Mouse (Mus musculus) embryonic facial prominence, embryonic 10.5 days (tissue): Measurements from ENCODE around the gene Stx8. TPM values are rescaled to one million over a fixed set of nuclear protein-coding genes. Genes with fewer than 3 reads are reported as not detected.
A peak's percentile ranks its signal among the peaks of the same experiment; 100 is the strongest.

Experiments used
- DNase-seq: peaks from one replicate; pipeline ENCODE4 v3.0.0-alpha.2; 2017; ENCODE audit warnings: low spot score
- H3K27ac ChIP-seq: fragments of 300-500 bp; sonication (generic); replicated peaks from 2 replicates; pipeline ENCODE4 v1.5.1; 2016; ENCODE audit warnings: mild to moderate bottlenecking
- H3K27me3 ChIP-seq: fragments of 300-500 bp; sonication (generic); replicated peaks from 2 replicates; pipeline ENCODE4 v1.6.1; 2016; ENCODE audit warnings: low read depth, mild to moderate bottlenecking; ENCODE audit not compliant: poor library complexity, severe bottlenecking
- H3K36me3 ChIP-seq: fragments of 300-500 bp; sonication (generic); replicated peaks from 2 replicates; pipeline ENCODE4 v1.6.1; 2016; ENCODE audit warnings: mild to moderate bottlenecking, moderate library complexity
- H3K4me1 ChIP-seq: fragments of 300-500 bp; sonication (generic); 2 replicates; pipeline ENCODE4 v1.6.1; 2016
- H3K4me3 ChIP-seq: fragments of 300-500 bp; sonication (generic); 2 replicates; pipeline ENCODE4 v1.5.1; 2016; ENCODE audit warnings: mild to moderate bottlenecking, moderate library complexity
- H3K9me3 ChIP-seq: fragments of 300-500 bp; sonication (generic); 2 replicates; pipeline ENCODE4 v1.6.1; 2016; ENCODE audit warnings: mild to moderate bottlenecking
- WGBS: fragments of 180-500 bp; shearing (Covaris S2); methylation state at CpG from one replicate; pipeline ENCODE4 v1.1.7; 2016; 5-methylcytosine and 5-hydroxymethylcytosine counted together
- polyA plus RNA-seq: library from polyadenylated mRNA; unstranded; fragments of >200 nt; fragmentation: Nextera tagmentation; extraction: Ambion mirVana; gene quantifications from 2 replicates; pipeline ENCODE4 v1.2.1, GENCODE M21; 2016

The Stx8 gene
- polyA plus RNA-seq, 1 experiment from 2014 or later, result 44.7 TPM

DNA sequence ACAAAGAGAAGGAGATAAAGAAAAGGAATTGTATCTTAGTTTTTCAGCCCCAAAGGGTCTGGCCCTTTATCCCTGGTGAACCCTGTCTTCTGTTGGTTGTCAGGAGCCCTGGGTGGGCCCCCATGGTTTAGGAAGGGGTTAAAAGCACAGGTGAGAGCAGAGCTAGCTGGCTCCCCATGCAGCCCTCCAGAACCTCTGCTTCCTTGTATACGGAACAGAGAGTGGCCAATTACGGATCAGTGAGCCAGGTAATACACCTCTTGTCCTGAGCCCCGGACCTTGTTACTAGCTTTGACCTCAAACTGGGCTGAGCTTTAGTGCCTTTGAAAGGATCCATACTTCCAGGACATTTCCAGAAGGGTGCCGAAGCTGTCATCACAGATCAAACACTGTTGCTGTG lies 234.5 kb downstream of the Stx8 start:
- H3K4me3 ChIP-seq, result no peak overlapping the region
- WGBS, result 83% methylated on average over 4 of the region's 4 CpGs
- peaks cover 74% of the 10 kb centered on the region for H3K4me1 ChIP-seq
- DNase-seq, result no peak
- peaks cover 5% of the 10 kb centered on the region; the same call in 1 of the 2 replicates for H3K27me3 ChIP-seq
- no peak overlapping the region for H3K27ac ChIP-seq
- no peaks in the 10 kb centered on the region for H3K9me3 ChIP-seq
- H3K36me3 ChIP-seq, result no peaks in the 10 kb centered on the region

DNA sequence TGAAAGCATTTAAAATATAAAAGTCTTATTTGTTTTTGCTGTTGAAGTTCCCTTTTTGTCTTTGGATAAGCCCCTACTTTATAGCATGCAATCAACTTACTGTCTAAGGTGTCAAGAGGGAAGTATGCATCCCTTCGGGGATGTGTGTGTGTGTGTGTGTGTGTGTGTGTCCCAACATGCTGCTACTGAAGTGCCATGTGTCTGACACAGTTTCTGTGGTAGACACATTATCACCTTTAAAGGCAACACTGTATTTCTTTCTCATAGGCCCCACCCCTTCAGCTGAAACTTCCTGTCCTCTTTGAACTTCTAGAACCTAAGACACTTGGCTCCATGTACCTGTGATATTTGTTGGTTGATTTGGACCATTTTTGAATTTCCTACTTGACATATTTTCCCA lies 235.1 kb downstream of the Stx8 start:
- Histone ChIP-seq H3K36me3 (0 out of 2 replicates have a peak, but pooled peaks cover 4% of the 10 kb centered on the region), H3K27ac (no peak overlapping the region), H3K27me3 (peaks cover 8% of the 10 kb centered on the region; the same call in 1 of the 2 replicates), H3K4me3 (no peak overlapping the region), H3K9me3 (no peaks in the 10 kb centered on the region), H3K4me1 (peaks cover 71% of the 10 kb centered on the region)
- no peak for DNase-seq
- WGBS, result 95% methylated on average over 1 of the region's 1 CpGs

DNA sequence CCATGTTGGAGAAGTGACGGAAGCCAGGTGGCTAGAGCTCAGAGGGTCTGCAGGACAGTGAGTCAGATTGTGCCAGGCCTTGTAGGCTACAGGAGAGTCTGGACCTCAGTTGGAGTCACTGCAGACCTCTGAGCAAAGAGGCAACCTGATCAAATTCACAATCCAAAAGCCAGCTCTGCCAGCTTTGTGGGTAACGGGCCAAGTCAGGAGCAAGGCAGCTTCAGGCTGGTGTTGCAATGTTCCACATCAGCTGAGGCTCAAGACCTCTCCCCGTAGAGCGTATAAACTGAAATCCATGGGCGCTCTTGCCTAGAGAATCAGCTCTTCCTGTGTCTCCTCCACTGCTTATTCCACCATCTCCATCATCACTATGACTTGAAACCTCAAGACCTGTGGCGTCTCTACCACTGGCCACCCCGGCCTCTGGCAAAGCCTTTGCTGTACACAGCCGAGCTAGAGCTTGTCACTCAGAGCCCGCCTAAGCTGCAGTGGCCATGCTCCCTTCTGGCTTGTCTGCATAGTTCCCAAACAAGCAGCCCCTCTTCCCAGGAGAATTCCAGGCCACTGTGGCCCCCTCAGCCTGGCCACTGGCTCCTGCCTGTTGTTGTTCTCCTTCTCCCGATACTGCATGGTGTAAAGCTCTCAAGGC lies 235.9 kb downstream of the Stx8 start:
- Histone ChIP-seq H3K36me3 (0 out of 2 replicates have a peak, but pooled peaks cover 6% of the 10 kb centered on the region), H3K27me3 (peaks cover 8% of the 10 kb centered on the region; the same call in 1 of the 2 replicates), H3K9me3 (no peaks in the 10 kb centered on the region), H3K4me1 (peaks cover 63% of the 10 kb centered on the region), H3K27ac (0 out of 2 replicates have a peak overlapping the region, but pooled peaks have one; percentile 7), H3K4me3 (no peak overlapping the region)
- no peak for DNase-seq
- WGBS, result 78% methylated on average over 10 of the region's 10 CpGs

DNA sequence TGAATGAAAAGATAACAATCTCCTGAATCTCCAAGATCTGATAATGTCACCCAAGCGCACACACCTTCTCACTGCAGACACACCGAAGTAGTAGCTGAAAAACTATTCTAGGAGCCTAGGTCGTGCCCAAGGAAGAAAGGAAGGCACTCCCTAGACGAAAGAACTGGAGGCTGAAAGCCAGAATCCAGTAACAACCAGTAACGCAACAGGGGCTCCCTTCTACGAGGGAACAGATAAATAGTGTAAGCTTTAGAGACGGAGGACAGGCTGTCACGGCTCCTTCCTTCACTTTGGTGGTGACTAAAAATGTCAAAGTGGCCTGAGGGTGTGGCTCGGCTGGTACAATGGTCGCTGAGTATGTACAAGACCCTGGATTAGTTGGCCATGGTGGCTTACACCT lies 236.6 kb downstream of the Stx8 start:
- DNase-seq, result no peak
- no peaks in the 10 kb centered on the region for H3K9me3 ChIP-seq
- peaks cover 8% of the 10 kb centered on the region; the same call in 1 of the 2 replicates for H3K27me3 ChIP-seq
- peaks cover 57% of the 10 kb centered on the region for H3K4me1 ChIP-seq
- H3K27ac ChIP-seq, result 0 out of 2 replicates have a peak overlapping the region, but pooled peaks have one; percentile 7
- H3K36me3 ChIP-seq, result 0 out of 2 replicates have a peak, but pooled peaks cover 6% of the 10 kb centered on the region
- 51% methylated on average over 10 of the region's 10 CpGs for WGBS
- H3K4me3 ChIP-seq, result no peak overlapping the region

DNA sequence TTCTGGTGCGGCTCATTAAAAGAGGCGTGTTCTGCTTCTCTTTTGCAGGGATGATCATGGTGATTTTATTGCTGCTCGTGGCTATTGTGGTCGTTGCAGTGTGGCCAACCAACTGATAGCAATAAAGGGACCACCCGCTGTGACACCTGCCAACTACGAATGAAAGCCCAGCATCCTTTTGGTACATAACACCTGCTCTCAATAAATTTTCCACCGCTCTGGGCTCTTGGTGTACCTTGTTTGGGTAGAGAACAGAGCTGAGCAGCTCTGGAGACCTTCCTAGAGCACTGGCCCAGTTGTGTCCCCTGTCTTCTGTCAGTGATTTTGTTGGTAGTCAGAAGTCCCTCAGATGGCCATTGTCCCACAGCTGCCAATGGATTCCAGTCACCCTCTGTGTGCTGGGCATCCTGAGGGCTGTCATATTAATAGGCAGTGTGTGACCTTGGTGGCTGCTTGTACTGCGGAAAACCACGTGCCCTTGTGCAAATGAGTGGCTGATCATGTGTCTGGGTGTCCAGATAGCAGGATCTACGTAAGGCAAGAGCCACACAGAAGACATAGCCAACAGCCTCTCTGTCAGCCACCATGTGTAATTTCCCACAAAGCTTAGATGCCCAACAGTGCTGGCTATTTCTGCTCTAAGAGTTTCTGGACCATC lies 237.8 kb downstream of the Stx8 start:
- no peak for DNase-seq
- H3K27me3 ChIP-seq, result 0 out of 2 replicates have a peak, but pooled peaks cover 8% of the 10 kb centered on the region
- peaks cover 56% of the 10 kb centered on the region for H3K4me1 ChIP-seq
- H3K4me3 ChIP-seq, result no peak overlapping the region
- H3K27ac ChIP-seq, result no peak overlapping the region
- WGBS, result 85% methylated on average over 10 of the region's 10 CpGs
- H3K9me3 ChIP-seq, result no peaks in the 10 kb centered on the region
- 0 out of 2 replicates have a peak, but pooled peaks cover 6% of the 10 kb centered on the region for H3K36me3 ChIP-seq

DNA sequence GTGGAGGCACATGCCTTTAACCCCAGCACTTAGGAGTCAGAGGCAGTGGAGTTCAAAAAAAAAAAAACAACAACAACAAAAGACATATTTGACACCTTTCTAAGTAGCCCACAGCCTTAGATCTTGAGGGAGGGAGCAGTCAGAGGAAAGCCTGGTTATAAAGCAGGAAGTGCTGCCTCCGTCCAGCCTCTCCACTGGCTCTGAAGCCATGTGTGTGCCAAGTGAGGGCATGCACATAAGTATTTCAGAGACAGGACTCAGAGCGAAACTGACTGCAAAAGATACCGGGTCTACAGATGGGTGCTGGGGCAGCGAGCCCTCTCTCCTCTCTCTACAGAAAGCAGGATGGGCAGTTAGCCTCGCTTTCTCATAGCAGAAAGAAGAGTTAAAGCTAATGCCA lies 238.4 kb downstream of the Stx8 start:
- 81% methylated on average over 5 of the region's 5 CpGs for WGBS
- H3K27me3 ChIP-seq, result 0 out of 2 replicates have a peak, but pooled peaks cover 8% of the 10 kb centered on the region

DNA sequence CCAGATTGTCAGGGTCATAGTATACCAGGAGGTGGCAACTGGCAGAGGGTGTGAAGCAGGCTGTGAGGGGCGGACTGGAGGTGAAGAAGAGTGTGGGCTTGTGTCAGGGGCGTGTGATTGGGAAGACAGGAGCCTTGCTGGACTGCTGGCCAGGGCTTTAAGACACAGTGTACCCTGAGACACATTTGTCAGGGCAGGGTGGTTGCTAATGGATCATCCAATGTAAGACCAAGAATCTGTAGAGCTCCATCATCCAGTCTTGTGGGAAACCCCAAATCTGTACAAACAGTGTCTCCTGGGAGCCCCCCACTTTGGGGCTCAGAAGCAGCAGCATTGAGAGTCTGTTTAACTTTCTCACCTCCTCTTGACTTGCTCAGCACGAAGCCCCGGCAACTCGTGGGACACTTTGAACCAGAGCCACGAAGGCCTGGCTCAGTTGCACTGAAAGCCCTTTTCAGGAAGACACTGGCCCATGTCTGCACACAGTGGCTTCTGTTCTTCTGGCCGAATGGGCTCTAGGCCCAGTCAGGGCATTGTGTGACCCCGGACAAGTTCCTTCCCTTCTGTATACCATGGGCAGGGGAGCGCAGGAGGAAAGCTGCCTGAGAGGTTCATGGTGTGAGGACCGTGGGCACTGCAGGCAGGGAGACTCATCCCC lies 239.7 kb downstream of the Stx8 start:
- Histone ChIP-seq H3K27me3 (0 out of 2 replicates have a peak, but pooled peaks cover 8% of the 10 kb centered on the region), H3K9me3 (no peaks in the 10 kb centered on the region), H3K4me3 (no peak overlapping the region), H3K36me3 (0 out of 2 replicates have a peak, but pooled peaks cover 6% of the 10 kb centered on the region), H3K27ac (0 out of 2 replicates have a peak overlapping the region, but pooled peaks have one; percentile 40), H3K4me1 (peaks cover 45% of the 10 kb centered on the region)
- WGBS, result 84% methylated on average over 10 of the region's 10 CpGs
- no peak for DNase-seq

More for the DNA sequence above, 238.4 kb downstream of the Stx8 start:
- Histone ChIP-seq H3K27ac (no peak overlapping the region; the same call in 1 of the 2 replicates), H3K4me3 (no peak overlapping the region), H3K36me3 (0 out of 2 replicates have a peak, but pooled peaks cover 6% of the 10 kb centered on the region), H3K4me1 (peaks cover 54% of the 10 kb centered on the region), H3K9me3 (no peaks in the 10 kb centered on the region)
- no peak for DNase-seq

DNA sequence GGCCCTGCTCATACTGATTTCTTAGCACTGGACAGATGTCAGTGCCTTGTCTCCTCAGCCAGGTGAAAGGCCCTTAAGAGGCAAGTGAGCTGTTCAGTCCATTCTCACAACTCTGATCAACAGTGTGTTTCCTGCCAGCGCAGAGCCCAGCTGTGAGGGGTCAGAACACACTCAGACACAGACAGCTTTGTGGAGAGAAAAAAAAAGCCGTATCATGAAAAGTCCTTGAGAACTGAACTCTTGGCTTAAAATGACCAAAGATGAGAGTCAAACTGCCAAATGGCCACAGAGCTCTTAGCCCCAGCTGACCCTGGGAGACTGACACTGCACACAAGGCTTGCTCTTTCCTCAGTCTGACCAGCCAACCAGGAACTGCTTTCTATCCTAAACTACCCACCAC lies 242.0 kb downstream of the Stx8 start:
- H3K36me3 ChIP-seq, result peaks cover 11% of the 10 kb centered on the region; the same call in 1 of the 2 replicates
- H3K9me3 ChIP-seq, result no peaks in the 10 kb centered on the region
- no peak overlapping the region for H3K27ac ChIP-seq
- H3K27me3 ChIP-seq, result 0 out of 2 replicates have a peak, but pooled peaks cover 3% of the 10 kb centered on the region
- no peak for DNase-seq
- H3K4me3 ChIP-seq, result no peak overlapping the region
- 80% methylated on average over 2 of the region's 2 CpGs for WGBS
- H3K4me1 ChIP-seq, result peaks cover 54% of the 10 kb centered on the region

DNA sequence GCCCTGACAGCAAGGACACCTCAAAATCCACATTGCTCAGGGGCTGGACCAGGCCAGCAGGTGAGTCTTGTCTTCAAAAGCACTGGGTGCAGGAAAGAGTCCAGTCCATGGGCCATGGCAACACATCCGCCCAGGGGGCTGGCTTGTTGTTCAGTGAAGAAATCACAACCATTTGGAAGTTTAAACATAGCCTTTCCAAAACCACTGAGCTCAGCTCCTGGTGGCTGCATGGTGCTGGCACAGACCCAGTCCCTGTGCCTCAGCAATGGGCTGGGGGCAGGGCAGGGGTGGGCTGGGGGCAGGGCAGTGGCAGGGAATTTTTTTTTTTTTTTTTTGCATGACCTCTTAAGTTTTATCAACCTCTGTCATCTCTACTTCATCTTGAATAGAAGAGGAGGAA lies 242.6 kb downstream of the Stx8 start:
- Histone ChIP-seq H3K9me3 (no peaks in the 10 kb centered on the region), H3K36me3 (peaks cover 11% of the 10 kb centered on the region; the same call in 1 of the 2 replicates), H3K4me1 (peaks cover 52% of the 10 kb centered on the region), H3K4me3 (no peak overlapping the region), H3K27me3 (0 out of 2 replicates have a peak, but pooled peaks cover 3% of the 10 kb centered on the region), H3K27ac (no peak overlapping the region)
- no peak for DNase-seq
- 74% methylated on average over 1 of the region's 1 CpGs for WGBS

DNA sequence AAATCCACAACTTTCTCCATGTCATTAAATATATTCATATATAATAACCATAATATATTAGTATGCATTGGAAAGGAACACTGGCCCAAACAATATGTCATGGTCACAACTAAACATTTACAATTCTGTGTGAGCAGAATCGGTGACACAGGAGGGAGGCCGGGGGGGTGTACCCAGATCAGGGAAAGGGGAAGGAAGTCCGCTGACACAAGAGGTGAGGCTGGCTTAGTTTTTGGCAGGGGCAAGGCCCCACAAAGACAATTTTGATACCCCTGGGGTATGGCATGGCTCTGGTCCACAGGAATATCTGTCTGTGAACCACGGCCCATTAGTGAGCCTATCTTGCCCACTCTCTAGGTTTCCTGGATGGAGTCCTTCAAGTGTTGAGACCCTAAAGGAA lies 243.5 kb downstream of the Stx8 start:
- peaks cover 57% of the 10 kb centered on the region for H3K4me1 ChIP-seq
- peaks cover 11% of the 10 kb centered on the region; the same call in 1 of the 2 replicates for H3K36me3 ChIP-seq
- WGBS, result 94% methylated on average over 4 of the region's 4 CpGs

DNA sequence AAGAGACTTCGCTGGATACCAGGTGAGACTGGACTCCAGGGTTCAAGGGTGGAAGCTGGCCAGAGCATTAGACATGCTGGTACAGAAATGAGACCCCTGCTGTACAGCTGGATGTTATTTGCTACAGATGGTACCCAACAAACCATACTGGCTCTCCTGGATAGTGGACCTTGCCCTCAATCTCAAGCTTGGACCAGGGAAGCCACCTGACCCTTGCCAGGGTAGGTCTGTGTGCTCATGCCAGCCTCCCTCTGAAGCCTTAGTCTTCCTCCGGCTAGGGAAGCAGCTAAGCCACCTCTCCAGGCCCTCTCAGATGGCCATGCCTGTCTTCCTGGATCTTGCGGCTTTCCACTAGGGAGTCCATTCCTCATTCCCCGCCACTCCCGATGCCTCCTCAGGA lies 244.7 kb downstream of the Stx8 start:
- Histone ChIP-seq H3K4me1 (peaks cover 60% of the 10 kb centered on the region), H3K27me3 (0 out of 2 replicates have a peak, but pooled peaks cover 7% of the 10 kb centered on the region), H3K36me3 (peaks cover 11% of the 10 kb centered on the region; the same call in 1 of the 2 replicates), H3K9me3 (no peaks in the 10 kb centered on the region), H3K27ac (peak overlapping the region; percentile 30; the same call in 1 of the 2 replicates), H3K4me3 (no peak overlapping the region)
- 96% methylated on average over 5 of the region's 5 CpGs for WGBS
- no peak for DNase-seq

More for the DNA sequence above, 243.5 kb downstream of the Stx8 start:
- no peak for DNase-seq
- Histone ChIP-seq H3K9me3 (no peaks in the 10 kb centered on the region), H3K27me3 (0 out of 2 replicates have a peak, but pooled peaks cover 7% of the 10 kb centered on the region), H3K27ac (no peak overlapping the region), H3K4me3 (no peak overlapping the region)
